Mouse (Mus musculus): ENCODE data around the gene Krt7. TPM values are rescaled to one million over a fixed set of nuclear protein-coding genes. Genes with fewer than 3 reads are reported as not detected.

The Krt7 gene
- polyA plus RNA-seq, 1 experiment from 2014 or later = 156 TPM

DNA sequence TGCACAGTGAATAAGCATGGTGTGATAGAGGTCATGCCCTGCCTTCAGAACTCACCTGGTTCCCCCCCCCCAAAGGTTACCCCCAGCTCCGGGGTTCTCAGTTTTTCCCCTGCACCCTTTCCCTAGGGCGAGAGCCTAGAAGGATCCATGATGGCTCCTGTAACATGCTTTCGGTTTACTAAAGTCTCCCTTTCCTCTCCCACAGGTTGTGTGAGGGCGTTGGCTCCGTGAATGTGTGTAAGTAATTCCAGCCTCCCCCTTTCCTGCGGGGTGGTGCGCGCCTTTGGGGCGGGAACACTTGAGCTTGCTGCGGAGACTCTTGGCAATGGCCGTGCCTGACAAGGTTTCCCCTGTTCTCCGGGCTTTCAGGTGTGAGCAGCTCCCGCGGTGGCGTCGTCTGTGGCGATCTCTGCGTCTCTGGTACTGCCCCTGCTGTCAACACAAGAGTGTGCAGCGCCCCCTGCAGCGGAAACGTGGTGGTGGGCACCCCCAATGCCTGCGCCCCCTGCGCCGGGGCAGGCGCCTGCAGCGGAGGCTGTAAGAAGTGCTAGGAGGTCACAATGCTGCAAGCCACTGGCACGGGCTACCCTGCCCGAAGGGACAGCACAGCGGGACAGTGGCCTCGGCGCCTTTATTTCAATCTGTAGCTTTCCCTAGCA, 68.3 kb downstream of the Krt7 start:
- H3K27ac ChIP-seq (ENCODE audit: low read length) = no peak overlapping the region
- H3K27me3 ChIP-seq (replicated peaks; ENCODE audit: control insufficient read depth, insufficient read depth, low read length) = no peaks in the 10 kb centered on the region
- ATAC-seq = peak; percentile 16; the same call in 1 of the 2 replicates
- 5% methylated on average over 31 of the region's 31 CpGs for WGBS
- H3K9ac ChIP-seq (ENCODE audit: low read depth, low read length) = peak overlapping the region; percentile 44
- 0 out of 2 replicates have a peak, but pooled peaks cover 8% of the 10 kb centered on the region for H3K4me1 ChIP-seq (ENCODE audit: control insufficient read depth, insufficient read depth, low read length)
- no peaks in the 10 kb centered on the region for H3K9me3 ChIP-seq (ENCODE audit: control insufficient read depth, low read length)
- H3K4me3 ChIP-seq (ENCODE audit: low read length) = peak overlapping the region; percentile 40
- peak overlapping the region; percentile 56 for H3K4me2 ChIP-seq (ENCODE audit: low read depth, low read length)
- no peaks in the 10 kb centered on the region for H3K36me3 ChIP-seq (ENCODE audit: control insufficient read depth, insufficient read depth, low read length)

DNA sequence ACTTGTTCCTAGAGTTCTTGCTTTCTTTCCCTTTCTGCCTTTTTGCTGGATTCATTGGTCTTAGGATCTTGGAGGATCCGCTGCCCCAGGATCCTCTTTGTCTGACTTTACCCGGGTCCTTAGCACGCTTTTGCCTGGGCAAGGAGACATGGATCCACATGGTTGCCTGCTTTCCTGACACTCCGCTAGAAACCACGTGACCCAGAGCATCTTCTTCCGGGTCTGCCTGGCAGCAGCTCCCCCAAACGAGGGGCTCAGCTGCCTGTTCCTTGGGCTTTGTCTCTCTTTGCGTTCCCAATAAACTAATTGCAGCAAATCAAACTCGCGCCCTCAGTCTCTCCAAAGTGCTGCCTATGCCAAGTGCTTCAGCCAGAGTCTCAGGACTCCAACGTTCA, 68.8 kb downstream of the Krt7 start:
- H3K9ac ChIP-seq (ENCODE audit: low read depth, low read length) = peak overlapping the region; percentile 44
- no peak for ATAC-seq
- peak overlapping the region; percentile 56 for H3K4me2 ChIP-seq (ENCODE audit: low read depth, low read length)

More for the DNA sequence above, 68.8 kb downstream of the Krt7 start:
- 0 out of 2 replicates have a peak, but pooled peaks cover 8% of the 10 kb centered on the region for H3K4me1 ChIP-seq (ENCODE audit: control insufficient read depth, insufficient read depth, low read length)
- H3K4me3 ChIP-seq (ENCODE audit: low read length) = peak overlapping the region; percentile 40
- no peaks in the 10 kb centered on the region for H3K9me3 ChIP-seq (ENCODE audit: control insufficient read depth, low read length)
- no peaks in the 10 kb centered on the region for H3K27me3 ChIP-seq (replicated peaks; ENCODE audit: control insufficient read depth, insufficient read depth, low read length)
- 32% methylated on average over 11 of the region's 11 CpGs for WGBS
- no peak overlapping the region for H3K27ac ChIP-seq (ENCODE audit: low read length)
- no peaks in the 10 kb centered on the region for H3K36me3 ChIP-seq (ENCODE audit: control insufficient read depth, insufficient read depth, low read length)

MicroRNA genes within 50 kb of the gene (microRNA counts, 519-probe panel; counts per million panel counts)
- microRNA mmu-miR-1941-3p (1,945 counts per million, percentile 40 among the panel's probes with 10 or more counts), microRNA mmu-miR-1941-5p (1,225 counts per million, percentile 6 among the panel's probes with 10 or more counts)

Small RNA genes within 50 kb of the gene (microRNA-seq; reads per million reads assigned to microRNA genes)
- gene Mir1941 = 1.8 reads per million

Other genes starting within 250 kb of the Krt7 start
- gene Acvr1b, start 237.0 kb upstream of the Krt7 start, polyA plus RNA-seq (2015; fragmentation: Nextera tagmentation; extraction: Ambion mirVana) = 10.4 and 11.0 TPM in 2 replicates
- gene Grasp, start 186.9 kb upstream of the Krt7 start, polyA plus RNA-seq (2015; fragmentation: Nextera tagmentation; extraction: Ambion mirVana) = 2.3 and 2.8 TPM in 2 replicates
- gene Nr4a1, start 156.8 kb upstream of the Krt7 start, polyA plus RNA-seq (2015; fragmentation: Nextera tagmentation; extraction: Ambion mirVana) = 8.6 and 10.0 TPM in 2 replicates
- 58.3 and 67.1 TPM in 2 replicates for gene Atg101, start 126.8 kb upstream of the Krt7 start, polyA plus RNA-seq (2015; fragmentation: Nextera tagmentation; extraction: Ambion mirVana)
- 3.6 and 4.4 TPM in 2 replicates for gene 6030408B16Rik, start 117.8 kb upstream of the Krt7 start, polyA plus RNA-seq (2015; fragmentation: Nextera tagmentation; extraction: Ambion mirVana)
- gene Krt80, start 40.9 kb upstream of the Krt7 start, polyA plus RNA-seq (2015; fragmentation: Nextera tagmentation; extraction: Ambion mirVana) = 1.1 and 1.2 TPM in 2 replicates
- gene Krt87, start 27.8 kb downstream of the Krt7 start, polyA plus RNA-seq (2015; fragmentation: Nextera tagmentation; extraction: Ambion mirVana) = 0.38 and 0.48 TPM in 2 replicates
- 0.20 TPM in 1 of 2 replicates, not detected in the other for gene Krt88, start 36.7 kb downstream of the Krt7 start, polyA plus RNA-seq (2015; fragmentation: Nextera tagmentation; extraction: Ambion mirVana)
- not detected in 2 replicates for gene Krt81, start 52.7 kb downstream of the Krt7 start, polyA plus RNA-seq (2015; fragmentation: Nextera tagmentation; extraction: Ambion mirVana)
- gene Krt86, start 62.4 kb downstream of the Krt7 start, polyA plus RNA-seq (2015; fragmentation: Nextera tagmentation; extraction: Ambion mirVana) = not detected in 2 replicates
- gene Krt83, start 80.5 kb downstream of the Krt7 start, polyA plus RNA-seq (2015; fragmentation: Nextera tagmentation; extraction: Ambion mirVana) = 0.09 TPM in 1 of 2 replicates, not detected in the other
- gene Gm49425, start 106.2 kb downstream of the Krt7 start, polyA plus RNA-seq (2015; fragmentation: Nextera tagmentation; extraction: Ambion mirVana) = not detected in 2 replicates
- 0.28 and 0.53 TPM in 2 replicates for gene Krt84, start 121.8 kb downstream of the Krt7 start, polyA plus RNA-seq (2015; fragmentation: Nextera tagmentation; extraction: Ambion mirVana)
- not detected in 2 replicates for gene Krt82, start 139.6 kb downstream of the Krt7 start, polyA plus RNA-seq (2015; fragmentation: Nextera tagmentation; extraction: Ambion mirVana)
- gene Krt90, start 151.9 kb downstream of the Krt7 start, polyA plus RNA-seq (2015; fragmentation: Nextera tagmentation; extraction: Ambion mirVana) = 0.09 and 0.16 TPM in 2 replicates
- not detected in 2 replicates for gene Krt75, start 162.9 kb downstream of the Krt7 start, polyA plus RNA-seq (2015; fragmentation: Nextera tagmentation; extraction: Ambion mirVana)
- gene Gm5414, start 217.1 kb downstream of the Krt7 start, polyA plus RNA-seq (2015; fragmentation: Nextera tagmentation; extraction: Ambion mirVana) = 0.11 TPM in 1 of 2 replicates, not detected in the other
- gene Gm5478, start 236.3 kb downstream of the Krt7 start, polyA plus RNA-seq (2015; fragmentation: Nextera tagmentation; extraction: Ambion mirVana) = not detected in 2 replicates

Measured in intestine, embryonic 16.5 days (tissue).